Mouse (Mus musculus) spleen, postnatal 10 days (tissue): ENCODE results near the gene Nelfa.
"Not testable (repeated sequence)": the region's sequence is repeated elsewhere in the genome, so short reads cannot be mapped to it uniquely, and the experiment has no call there.

Experiments
- DNase-seq, 2 experiments: peaks; one replicate each; pipeline ENCODE4 v3.0.0; 2021 to 2022; ENCODE audit warnings: low spot score in 2 of 2

Gene Nelfa

DNA sequence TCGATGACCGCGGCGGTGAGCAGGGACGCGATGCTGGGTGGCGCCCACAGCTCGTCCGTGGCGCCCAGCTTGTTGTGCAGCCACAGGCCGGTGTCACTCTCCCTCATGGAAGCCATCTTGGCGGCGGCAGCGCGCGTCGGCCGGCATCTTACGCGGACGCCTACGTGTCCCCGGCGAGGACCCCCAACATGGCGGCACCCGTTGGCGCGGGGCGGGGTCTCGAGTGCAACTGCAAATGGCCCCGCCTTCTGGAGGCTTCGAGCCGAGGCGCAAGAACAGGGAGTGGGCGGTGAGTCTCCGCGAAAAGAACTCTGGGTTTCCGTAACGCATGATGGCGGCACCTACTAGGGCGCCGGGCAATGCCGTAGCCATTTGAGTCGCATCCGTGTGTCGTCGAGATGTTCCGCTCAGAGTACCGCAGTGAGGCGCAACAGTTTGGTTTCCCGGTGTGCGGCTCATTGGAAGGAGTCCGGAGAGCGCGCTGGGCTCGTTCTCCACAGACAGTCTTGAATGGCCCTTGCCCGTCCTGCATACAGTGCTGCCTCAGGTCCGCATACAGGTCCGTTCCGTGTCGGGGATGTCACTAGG, at the start of gene Nelfa:
Gene Nelfa, minus strand, starts transcription at position 294 of the 588 bp plus-strand sequence.
- DNase-seq: peak; percentile 92 to 98

DNA sequence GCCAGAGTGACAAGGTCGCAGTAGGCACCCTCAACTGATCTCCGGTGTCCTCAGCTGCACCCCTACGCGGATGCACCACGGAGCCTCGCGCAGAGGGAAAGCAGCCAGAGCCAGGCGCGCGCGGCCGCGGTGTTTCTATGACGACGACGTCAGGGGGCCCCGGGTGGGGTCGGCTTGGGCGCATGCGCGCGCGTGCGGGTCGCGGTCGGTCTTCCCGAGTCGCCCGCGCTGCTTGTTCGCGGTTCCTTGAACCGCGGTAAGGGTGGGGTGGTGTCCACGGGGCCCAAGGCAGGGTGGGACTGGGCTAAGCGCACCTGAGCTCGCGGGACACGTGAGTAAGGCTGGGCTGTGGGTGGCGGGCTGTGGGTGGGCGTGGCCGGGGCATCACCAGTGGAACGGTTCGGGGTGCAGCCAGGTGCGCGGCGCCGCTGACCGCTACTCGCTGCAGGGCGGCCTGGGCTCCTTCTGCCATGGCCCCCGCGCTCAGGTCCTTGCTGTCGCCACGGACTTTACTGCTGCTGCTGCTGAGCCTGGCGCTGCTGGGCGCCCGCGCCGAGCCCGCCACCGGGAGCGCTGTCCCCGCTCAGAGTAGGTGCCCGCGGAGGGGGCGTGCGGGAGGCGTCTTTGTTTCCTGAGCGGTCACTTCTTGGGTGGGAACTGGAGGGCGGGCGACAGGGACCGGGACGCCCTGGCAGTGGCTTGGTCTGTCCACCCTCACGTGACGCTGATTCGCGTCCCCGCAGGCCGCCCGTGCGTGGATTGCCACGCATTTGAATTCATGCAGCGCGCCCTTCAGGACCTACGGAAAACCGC, 47.3 kb upstream of the Nelfa start, which contains the start of gene Gm1673:
Gene Gm1673, plus strand, starts transcription at position 125 of the 813 bp plus-strand sequence.
- peak in 1 of 2 experiments; percentile 71 for DNase-seq

DNA sequence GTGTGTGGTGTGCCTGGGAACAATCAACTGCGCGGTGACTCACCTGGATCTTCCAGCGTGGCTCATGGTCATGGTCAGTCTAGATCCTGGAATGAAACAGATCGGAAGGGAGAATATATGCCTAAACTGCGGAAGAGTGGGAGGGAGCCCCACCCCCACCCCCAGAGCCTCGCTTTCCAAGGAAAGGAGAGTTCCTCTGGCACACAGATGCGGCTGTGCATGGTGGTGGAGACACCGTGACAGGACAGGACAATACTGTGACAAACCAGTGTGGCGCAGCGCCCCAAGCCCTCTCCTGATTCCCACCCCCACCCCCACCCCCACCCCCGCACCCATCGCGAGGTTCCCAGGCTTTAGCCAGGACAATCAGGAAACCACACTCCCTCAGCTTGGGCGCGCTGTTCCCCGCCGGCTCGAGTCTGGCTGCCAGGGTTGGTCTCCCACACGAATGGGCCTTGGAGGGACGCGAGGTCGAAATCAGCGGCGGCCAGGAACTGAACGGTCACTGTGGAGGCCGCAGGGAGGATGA, 46.6 kb upstream of the Nelfa start:
- DNase-seq: no peak

DNA sequence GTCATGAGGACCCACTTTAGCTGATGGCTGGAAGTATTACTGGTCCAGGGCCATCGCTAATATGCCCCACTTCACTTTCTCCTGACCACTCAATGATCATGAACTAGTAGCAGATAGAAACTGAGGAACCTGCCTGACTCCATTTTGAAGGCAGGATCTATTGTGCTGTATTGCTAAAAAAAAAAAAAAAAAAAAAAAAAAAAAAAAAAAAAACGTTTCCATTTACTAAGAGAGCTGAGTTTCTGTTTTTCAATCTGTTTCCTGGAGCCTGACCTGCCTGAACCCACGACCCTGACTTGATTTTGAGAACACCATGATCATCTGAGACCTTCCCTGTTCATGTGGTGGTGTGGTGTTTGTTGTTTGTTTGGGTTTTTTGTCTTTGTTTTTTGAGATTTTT, 40.1 kb upstream of the Nelfa start:
- no peak for DNase-seq

DNA sequence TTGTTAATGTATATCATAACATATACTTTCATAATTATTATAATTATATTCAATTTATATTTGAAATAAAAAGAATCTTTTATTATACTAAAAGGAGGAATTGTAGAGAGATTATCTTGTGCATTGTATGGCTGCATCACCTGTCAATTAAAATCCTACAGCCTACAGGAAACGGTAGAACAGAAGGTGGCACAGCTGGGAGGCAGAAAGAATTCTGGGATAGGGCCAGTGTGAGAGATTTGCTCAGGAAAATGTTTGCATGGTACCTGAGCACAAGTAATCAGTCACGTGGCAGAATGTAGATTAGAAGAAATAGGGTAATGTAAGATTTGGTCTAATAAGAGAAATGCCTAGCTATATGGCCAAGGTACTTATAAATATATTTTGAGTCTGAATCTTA, 38.5 kb upstream of the Nelfa start:
- no peak for DNase-seq

DNA sequence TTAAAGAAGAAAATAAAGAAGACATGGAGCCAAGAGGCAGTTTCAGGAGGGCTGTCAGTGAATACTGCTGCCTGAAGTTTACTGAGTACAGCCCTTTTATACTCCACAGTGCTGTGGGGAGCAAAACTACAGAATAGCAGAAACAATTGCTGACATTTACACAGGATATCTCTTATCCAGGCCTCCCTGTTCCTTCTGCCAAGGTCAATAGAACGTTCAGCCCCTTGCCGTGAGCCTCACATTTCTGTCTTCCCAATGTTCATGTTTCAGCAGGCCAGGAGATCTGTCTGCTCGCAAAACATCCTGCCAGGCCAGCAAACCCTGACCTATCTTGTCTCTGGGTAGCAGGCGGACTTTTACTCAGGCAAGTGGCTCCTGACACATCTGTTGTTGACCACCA, 23.2 kb upstream of the Nelfa start:
- DNase-seq: no peak

DNA sequence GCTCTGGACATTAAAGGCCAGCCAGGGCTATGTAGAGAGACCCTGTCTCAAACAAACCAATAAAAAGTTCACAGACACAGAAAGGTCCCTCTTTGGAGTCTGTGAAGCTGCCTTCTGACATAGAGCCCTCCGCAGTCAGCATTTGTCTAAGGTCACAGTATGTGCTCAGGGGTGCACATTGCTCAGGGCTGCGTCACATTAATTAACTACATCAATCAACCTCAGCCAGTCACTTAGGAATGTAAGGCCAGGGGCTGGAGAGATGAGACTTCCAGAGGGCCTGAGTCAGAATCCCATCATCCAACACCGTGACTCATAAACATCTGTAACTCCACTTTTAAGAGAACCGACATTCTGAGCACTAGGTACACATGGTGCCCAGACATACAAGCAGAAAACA, 19.7 kb upstream of the Nelfa start:
- no peak for DNase-seq

DNA sequence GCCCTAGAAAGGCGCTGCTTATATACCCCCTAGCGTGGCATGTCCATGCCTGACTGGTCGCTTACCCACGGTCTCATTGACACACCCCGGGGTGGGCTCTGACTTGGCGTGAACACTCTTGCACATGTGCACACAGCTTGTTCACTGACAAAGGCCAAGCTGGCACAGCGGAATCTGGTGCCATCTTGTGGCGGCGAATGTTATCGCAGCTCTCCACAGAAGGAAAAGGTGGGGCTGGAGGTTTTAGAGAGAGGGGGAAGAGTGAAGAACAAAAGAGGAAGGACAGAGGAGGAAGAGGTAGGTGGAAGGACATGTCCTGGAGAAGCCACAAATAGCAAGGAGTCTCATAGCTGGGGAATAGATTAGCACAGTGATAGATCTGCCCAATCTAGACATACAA, 18.1 kb upstream of the Nelfa start:
- DNase-seq: peak; percentile 60 to 79

DNA sequence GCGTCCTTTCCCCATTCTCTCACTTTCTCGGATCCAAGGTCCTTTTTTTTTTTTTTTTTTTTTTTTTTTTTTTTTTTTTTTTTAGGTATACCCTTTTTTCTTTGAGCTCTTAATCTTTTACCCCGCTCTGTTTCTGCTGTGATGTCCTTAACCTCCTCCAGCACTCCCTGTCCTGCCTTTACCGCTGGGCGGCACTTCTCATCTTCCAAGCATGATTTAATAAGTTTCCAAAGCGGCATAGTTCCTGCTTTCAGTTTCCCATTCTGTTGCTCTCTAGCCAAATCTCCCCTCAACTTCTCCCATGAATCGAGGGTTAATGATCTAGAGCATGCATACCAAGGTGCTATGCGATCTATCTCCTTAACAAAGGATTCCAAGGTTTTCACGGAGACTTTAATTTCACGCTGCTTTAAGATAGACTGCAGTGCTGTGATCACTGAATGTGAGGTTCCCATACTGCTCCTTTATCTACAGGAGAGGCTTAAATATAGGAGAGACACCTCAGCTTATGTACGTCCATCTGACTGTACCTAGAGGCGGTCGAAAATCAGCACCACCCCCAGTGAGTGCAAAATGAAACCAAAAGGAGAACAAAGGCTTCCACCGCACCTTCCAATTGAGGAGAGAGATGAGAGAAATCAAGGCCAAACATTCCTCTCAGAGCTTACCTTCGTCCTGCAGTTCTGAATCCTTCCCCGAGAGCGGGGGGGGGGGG, 17.4 kb upstream of the Nelfa start:
- DNase-seq: no peak

DNA sequence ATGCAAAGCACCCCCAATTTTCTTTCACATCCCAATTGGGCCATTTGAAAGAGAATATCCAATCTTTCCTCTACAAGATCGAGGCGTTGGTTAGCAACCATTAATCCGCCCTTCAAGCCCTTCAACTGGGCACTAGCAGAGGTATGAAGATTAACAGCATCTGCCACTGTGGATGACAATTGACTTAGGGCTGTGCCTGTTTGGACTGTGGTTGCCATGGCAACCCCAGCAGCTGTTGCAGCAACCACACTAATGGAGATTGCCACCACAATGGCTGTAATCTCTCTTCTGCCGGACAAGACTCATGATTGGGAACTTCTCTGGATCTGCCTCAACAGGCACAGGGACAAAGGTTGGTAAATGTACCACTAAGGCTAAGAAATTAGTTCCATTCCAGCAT, 12.1 kb upstream of the Nelfa start:
- DNase-seq: no peak

DNA sequence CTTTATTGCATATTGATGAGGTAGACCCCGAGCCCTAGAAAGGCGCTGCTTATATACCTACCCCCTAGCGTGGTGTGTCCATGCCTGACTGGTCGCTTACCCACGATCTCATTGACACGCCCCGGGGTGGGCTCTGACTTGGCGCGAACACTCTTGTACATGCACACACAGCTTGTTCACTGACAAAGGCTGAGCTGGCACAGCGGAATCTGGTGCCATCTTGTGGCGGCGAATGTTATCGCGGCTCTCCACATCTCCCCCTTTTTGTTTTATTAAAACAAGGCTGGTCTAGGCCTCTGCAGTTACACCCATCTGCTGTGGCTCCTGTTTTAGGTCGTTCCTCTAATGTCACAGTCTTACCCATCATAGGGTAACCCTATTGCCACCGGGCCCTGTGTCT, 10.8 kb upstream of the Nelfa start:
- DNase-seq: not testable (repeated sequence)

DNA sequence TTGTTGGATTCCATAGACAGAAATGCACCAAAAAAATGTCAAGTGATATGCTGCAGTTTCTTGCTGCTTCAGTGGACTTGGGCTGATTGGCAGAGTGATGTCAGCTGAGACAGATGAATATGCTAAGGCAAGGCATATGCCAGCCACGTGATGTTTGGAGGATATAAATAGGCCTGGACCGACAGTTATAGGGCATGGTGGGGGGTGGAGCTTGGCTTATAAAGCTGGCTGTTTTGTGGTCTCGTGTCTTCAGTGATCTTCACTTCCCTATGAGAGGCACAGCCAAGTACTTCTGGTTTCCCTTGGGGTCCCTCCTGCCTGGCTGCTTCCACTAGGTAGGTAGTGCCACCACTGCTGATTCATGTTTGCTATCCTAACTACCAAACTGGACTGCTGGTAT, 2.2 kb upstream of the Nelfa start:
- peak in 1 of 2 experiments; percentile 73 for DNase-seq

DNA sequence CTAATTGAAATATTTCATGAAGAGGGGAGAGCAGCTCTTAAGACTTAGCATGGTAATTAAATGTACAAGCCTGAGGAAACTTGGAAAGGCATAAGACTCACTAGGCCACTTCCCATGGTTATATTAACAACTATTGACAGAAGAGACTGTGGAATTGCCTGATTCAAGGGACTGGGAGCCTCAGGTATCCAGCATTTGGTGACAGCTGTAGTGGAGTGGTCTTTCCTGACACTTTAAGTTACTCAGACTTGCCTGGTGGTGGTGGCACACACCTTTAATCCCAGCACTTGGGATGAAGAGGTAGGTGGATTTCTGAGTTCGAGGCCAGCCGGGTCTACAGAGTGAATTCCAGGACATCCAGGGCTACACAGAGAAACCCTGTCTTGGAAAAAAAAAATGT, 1.0 kb upstream of the Nelfa start:
- no peak for DNase-seq

DNA sequence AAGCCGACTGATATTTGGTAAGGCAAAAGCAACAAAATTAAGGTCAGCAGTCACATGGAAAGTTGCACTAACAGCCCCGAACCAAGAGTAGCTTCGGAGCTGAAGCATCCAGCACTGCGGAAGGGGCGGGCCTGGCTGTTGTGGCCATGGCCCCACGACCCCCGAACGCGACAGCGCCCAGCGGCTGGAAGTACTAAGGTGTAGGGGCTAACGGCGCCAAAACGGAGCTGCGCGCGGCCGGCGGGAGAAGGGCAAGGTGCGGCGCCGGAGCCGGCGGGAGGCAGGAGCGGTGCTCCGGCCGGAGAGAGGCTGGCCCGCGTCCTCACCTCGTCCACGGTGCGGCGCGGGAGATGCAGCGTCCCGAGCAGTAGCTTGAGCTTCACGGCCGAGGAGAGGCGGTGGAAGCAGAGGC, 507 bp downstream of the Nelfa start:
- DNase-seq: peak in 1 of 2 experiments; percentile 73

DNA sequence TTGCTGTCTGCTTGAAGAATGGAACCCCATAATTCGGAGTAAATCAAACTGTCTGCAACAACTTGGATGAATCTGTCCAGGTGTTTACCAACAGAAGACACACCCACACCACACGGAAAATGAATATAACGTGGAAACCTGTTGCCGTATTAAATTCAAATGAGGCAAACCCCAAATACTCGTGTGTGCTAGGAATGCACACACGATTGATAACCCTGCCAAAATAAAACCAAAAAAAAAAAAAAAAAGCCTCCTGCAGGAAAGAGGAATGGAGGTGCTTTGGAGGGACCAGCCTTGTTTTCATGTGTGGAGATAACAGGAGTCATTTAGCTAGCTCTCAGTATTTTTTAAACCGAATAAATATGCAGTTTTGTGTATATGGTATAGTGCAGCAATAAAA, 1.3 kb downstream of the Nelfa start:
- no peak for DNase-seq

DNA sequence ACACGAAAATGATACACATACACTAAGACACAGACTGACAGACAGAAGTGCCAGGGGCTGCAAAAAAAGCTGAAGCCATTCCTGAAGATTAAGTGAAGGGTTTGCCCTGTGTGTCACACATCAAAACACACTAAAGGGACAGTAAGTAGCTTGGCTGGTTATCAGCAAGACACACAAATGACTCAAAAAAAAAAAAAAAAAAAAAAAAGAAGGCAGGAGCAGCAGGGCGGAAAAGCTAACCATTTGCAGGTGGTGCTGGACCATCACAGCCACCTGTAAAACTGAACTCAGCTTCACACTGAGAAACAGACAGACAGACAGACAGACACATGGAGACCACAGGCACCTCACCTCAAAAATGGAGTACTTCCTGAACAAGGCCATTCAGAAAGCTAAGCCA, 2.1 kb downstream of the Nelfa start:
- no peak for DNase-seq

DNA sequence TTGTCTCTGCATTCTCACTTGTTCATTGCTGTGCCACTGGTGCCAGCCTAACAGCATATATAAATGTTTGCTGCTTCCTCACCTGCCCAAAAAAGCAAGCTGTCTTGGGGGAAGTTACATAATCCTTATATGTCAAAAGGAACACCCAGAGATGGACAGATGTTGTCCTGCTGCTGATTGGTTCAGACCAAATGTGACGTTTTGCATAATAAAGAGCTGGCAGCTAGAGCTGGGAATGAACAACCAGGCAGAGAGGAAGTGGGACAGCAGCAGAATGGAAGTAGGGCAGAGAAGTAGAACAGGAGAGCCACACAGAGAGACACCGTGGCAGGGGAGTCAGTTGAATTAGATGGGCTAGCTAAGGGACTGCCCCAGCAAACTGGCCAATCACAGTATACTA, 3.8 kb downstream of the Nelfa start:
- DNase-seq: no peak

DNA sequence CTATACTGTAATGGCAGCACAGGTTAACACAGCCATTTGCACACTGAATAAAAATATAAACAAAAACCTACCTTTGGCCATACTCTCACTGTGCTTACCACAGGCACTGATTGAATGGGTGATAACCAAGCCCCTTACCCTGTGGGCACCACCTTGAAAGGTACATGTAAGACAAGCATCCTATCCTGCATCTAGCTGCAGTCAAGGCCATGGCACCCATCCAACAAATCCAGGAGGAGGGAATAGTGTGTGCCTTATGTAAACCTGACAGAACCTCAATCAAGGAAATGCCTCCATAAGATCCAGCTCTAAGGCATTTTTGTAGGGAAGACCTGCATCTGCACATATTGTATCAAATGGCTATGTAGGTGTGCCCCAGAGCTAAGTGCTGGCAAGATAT, 10.0 kb downstream of the Nelfa start:
- no peak for DNase-seq

DNA sequence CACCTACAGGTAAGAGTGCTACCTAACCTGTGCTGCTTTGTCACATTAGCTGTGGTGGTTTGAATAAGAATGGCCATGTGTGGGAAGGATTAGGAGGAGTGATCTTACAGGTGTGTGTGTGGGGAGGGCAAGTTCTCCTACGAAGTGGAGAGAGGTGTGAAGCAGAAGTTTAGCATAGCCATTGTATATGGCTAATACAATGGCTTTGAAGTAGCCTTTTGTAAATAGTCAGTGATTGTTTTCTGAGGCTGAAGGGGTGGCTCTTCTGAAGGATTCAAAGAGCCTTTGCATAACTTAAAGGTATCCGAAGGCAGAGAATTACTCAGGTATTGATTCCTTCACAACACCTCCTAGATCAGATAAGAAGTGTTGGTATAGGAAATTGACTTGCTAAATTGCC, 13.6 kb downstream of the Nelfa start:
- no peak for DNase-seq

DNA sequence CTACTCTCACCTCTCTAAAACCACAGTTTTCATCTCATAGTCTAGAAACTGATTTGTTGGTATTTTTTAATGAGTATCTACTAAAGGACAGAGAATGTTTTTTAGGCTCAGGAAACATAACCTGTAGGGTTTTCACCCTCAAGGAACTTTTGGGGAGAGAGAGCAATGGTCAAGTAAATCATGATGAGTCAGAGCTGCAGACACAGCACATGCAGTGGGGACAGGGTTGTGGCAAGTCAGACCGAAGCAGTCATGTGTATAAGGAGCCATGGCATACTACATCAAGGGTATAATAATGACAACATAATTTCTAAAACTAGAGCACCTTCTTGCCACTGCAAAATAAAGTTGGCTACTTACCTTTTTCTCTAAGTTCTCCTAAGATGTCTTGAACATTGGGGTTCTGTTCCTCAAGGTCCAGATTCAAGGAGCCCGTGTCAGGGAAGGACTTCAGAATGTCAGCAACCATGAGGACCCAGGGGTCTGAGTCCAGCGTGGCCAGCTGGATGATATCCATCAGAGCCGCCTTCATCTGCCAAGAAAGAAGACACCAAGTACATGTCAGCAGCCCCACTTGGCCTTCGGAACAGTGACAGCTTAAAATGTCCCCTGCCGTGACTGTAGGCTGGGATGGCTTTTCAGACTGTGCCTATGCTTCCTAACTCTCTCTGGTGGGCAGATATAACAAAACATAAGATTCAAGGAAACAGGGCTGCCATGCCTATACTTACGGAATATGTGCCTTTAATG, 14.6 kb downstream of the Nelfa start:
- DNase-seq: no peak

DNA sequence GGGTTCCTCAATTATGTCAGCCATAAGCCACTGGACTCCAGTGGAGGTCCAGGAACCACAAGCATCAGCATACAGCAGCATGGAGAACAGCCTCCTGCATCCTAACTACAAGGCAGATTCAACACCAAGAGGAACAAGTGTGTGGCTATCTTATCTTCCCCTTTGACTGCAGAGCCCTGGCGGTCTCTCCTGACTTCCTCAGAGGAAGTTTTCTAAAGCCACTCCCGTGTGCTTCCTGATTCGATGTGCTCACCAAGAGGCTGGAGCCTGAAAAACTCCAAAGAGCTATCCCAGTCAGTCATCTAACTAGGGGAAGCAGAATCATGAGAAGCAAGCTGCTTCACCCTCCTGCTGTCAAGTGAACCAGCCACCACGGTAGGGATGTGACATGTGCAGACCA, 15.3 kb downstream of the Nelfa start:
- no peak for DNase-seq

DNA sequence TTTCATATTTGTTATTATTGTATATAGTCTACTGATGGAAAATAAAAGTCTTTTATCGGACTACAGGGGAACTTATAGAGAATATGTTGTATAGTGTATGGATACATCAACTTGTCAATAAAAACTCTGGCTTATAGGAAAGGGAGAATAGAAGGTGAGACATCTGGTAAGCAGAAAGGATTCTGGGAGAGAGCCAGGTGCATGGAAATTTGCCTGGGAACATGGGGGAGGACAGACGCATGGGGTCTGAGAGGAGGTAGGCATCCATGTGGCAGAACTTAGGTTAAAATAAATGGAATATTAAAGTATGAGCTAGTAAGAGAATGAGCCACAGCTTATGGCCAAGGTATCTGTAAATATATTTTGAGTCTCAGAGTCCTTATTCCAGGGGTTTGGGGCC, 16.2 kb downstream of the Nelfa start:
- no peak for DNase-seq
